Mouse (Mus musculus) intestine, embryonic 14.5 days (tissue): ENCODE results near the gene Rorc. TPM values are rescaled to one million over a fixed set of nuclear protein-coding genes. Genes with fewer than 3 reads are reported as not detected.

Experiments used
- ATAC-seq: fragments of 200-750 bp; cut with Nextera tagmentation; replicated peaks from 2 replicates; pipeline ENCODE4 v1.8.0; 2017; ENCODE audit warnings: low read depth, moderate number of reproducible peaks, moderate TSS enrichment, moderate library complexity; ENCODE audit not compliant: low FRiP score, low TSS enrichment
- DNase-seq: peaks from one replicate; pipeline ENCODE4 v3.0.0-alpha.2; 2018; ENCODE audit warnings: low spot score
- H3K27ac ChIP-seq: fragments of 300-500 bp; sonication (generic); 2 replicates; pipeline ENCODE4 v1.5.1; 2014; ENCODE audit warnings: low read depth, mild to moderate bottlenecking, control low read depth
- H3K27me3 ChIP-seq: fragments of 300-500 bp; sonication (generic); replicated peaks from 2 replicates; pipeline ENCODE4 v1.6.1; 2014; ENCODE audit warnings: low read length, control low read depth; ENCODE audit not compliant: control insufficient read depth, insufficient read depth
- H3K36me3 ChIP-seq: fragments of 300-500 bp; sonication (generic); 2 replicates; pipeline ENCODE4 v1.6.1; 2014; ENCODE audit warnings: low read length, control low read depth; ENCODE audit not compliant: control insufficient read depth, insufficient read depth
- H3K4me1 ChIP-seq: fragments of 300-500 bp; sonication (generic); replicated peaks from 2 replicates; pipeline ENCODE4 v1.6.1; 2014; ENCODE audit warnings: low read length, control low read depth, mixed read lengths; ENCODE audit not compliant: control insufficient read depth, insufficient read depth
- H3K4me2 ChIP-seq: fragments of 300-500 bp; sonication (generic); 2 replicates; pipeline ENCODE4 v1.6.1; 2014; ENCODE audit warnings: low read length
- H3K4me3 ChIP-seq: fragments of 300-500 bp; sonication (generic); 2 replicates; pipeline ENCODE4 v1.5.1; 2014; ENCODE audit warnings: low read depth, low read length, control low read depth, mixed read lengths
- H3K9ac ChIP-seq: fragments of 300-500 bp; sonication (generic); 2 replicates; pipeline ENCODE4 v1.6.1; 2014; ENCODE audit warnings: mild to moderate bottlenecking, low read length
- H3K9me3 ChIP-seq: fragments of 300-500 bp; sonication (generic); 2 replicates; pipeline ENCODE4 v1.6.1; 2016; ENCODE audit warnings: low read length, control low read depth; ENCODE audit not compliant: control insufficient read depth
- WGBS: fragments of 180-500 bp; shearing (Covaris S2); extraction: QIAGEN DNeasy Blood & Tissue Kit; methylation state at CpG from one replicate; pipeline ENCODE4 v1.1.7; 2014; 5-methylcytosine and 5-hydroxymethylcytosine counted together
- polyA plus RNA-seq: library from polyadenylated mRNA; unstranded; fragments of >200 nt; fragmentation: Nextera tagmentation; extraction: Ambion mirVana; gene quantifications from 2 replicates; pipeline ENCODE4 v1.2.1, GENCODE M21; 2014

Rorc gene
- polyA plus RNA-seq, 1 experiment from 2014 or later, result 3.8 TPM

DNA sequence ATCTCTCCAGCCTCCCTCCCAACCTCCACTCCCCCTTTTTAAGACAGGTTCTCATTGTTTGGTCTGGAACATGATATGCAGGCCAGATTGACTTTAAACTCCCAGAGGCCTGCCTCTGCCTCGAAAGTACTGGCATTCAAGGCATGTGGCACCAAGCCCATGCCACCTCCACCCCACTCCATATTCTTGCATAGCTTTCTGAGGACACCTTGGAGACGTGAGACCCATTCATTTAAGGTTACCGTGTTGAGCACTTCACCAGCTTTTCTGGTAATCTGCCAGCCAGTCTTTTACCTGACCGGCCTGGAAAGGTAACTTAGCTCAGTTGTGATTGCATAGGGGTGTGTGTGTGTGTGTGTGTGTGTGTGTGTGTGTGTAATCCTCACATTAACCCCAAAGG is 33.0 kb downstream of the Rorc start:
- H3K27ac ChIP-seq, result no peak overlapping the region
- no peaks in the 10 kb centered on the region for H3K4me1 ChIP-seq
- DNase-seq (no peak), ATAC-seq (no peak)
- H3K4me3 ChIP-seq, result no peak overlapping the region
- no peak overlapping the region for H3K9ac ChIP-seq
- WGBS, result 62% methylated on average over 4 of the region's 4 CpGs
- peaks cover 14% of the 10 kb centered on the region for H3K27me3 ChIP-seq
- no peak overlapping the region for H3K4me2 ChIP-seq
- H3K36me3 ChIP-seq, result no peaks in the 10 kb centered on the region
- no peaks in the 10 kb centered on the region for H3K9me3 ChIP-seq

DNA sequence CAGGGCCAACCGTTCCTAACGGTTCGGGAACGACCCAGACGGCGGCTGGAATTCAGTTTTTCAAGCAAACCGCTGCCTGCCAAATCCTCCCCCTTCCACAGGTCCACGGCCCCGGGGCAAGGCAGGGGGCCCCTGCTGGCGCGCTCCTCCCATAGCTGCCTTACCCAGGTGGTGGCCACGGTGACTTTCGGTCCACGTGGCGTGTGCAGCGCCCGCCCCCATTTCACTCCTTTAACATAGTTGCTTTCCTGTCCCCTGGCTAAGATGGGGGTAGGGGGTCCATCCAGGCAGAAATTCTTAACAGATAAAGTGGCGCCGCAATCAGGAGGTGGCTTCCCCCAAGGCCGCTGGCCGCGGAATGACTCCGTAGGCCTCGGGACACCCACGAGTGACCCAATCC is 39.9 kb downstream of the Rorc start:
- 11% methylated on average over 25 of the region's 25 CpGs for WGBS
- Histone ChIP-seq H3K4me2 (peak overlapping the region; percentile 69), H3K27ac (no peak overlapping the region), H3K9ac (peak overlapping the region; percentile 43), H3K36me3 (no peaks in the 10 kb centered on the region), H3K27me3 (no peaks in the 10 kb centered on the region), H3K9me3 (no peaks in the 10 kb centered on the region), H3K4me3 (peak overlapping the region; percentile 42), H3K4me1 (peaks cover 9% of the 10 kb centered on the region; the same call in 1 of the 2 replicates)
- no peak for DNase-seq
- peak; percentile 40; the same call in 1 of the 2 replicates for ATAC-seq

DNA sequence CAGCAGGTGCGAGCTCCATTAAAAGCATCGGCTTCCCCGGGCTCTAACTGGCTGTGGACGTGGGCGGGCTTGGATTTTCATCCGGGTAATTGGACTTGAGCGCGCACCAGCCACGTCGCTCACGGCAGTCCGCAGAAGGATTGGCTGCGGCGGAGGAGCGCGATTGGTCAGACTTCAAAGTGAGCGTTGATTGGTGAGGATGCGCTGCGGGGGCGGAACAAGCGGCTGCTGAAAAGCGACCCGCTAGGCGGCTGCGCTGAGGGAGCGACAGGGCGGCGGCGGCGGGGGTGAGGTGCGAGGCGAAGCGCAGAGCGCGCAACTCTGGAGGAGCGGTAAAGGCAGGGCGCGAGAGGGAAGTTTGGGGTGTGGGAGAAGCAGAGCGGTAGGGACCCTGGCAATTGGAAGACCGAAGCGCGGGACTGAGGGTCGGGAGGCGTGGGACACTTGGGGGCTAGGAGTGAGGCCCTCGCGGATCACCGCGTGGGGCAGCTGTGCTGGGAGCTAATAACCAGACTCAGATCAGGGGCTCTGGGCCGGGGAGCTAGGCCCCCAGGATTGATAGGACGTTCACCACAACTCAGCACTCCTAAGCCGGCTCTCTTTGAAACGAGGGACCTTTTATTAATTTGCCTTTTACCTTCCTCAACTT is 40.6 kb downstream of the Rorc start, which contains the start of gene Tdrkh:
Tdrkh (plus strand) TSS at position 243 of the 649 bp plus-strand sequence.
- peak within 1 kb of the TSS; percentile 43 for H3K9ac ChIP-seq
- H3K36me3 ChIP-seq, result no peaks in the 10 kb centered on the region
- H3K27ac ChIP-seq, result no peak within 1 kb of the TSS
- H3K9me3 ChIP-seq, result no peaks in the 10 kb centered on the region
- 6% methylated on average over 51 of the region's 52 CpGs for WGBS
- H3K27me3 ChIP-seq, result no peaks in the 10 kb centered on the region
- ATAC-seq (peak; percentile 99), DNase-seq (peak; percentile 94)
- H3K4me2 ChIP-seq, result peak within 1 kb of the TSS; percentile 69
- peak within 1 kb of the TSS; percentile 42 for H3K4me3 ChIP-seq
- peaks cover 9% of the 10 kb centered on the region; the same call in 1 of the 2 replicates for H3K4me1 ChIP-seq

DNA sequence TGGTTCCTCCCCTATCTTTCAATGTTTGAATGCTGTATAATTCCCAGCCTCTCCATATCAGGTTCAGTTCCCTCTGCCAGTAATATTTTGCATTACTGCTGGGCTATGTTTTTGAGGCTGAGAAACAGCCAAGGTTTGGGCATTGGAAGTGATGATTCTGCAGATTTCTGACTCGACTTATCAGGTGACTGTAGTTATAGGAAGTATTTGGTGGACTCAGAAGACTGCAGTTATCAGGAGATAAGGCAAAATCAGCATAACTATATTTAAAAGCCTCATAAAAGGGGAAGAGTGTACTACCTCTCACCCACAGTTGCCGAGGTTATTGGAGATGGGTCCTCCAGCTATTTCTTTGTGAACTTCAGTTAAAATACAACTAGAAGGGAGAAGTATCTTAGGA is 58.4 kb downstream of the Rorc start:
- WGBS, result 71% methylated on average over 2 of the region's 2 CpGs

DNA sequence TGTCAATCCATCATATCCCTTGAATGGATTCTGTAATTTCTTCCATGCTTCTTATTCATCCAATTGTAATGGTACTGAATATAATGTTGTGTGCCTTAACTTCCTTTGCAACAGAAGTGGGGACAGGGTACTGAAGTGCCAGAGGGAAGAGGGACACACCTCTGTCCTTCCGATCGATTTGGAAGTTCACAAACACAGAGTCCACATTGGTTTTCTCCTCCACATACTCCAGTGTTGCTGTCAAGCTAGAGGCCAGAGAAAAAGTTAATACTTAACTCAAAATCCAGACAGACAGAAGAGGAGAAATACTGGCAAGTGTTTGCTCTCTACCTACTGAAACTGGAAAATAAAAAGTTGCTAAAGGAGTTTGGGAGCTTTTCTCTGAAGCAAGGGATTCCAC is 61.7 kb downstream of the Rorc start:
- Histone ChIP-seq H3K27me3 (no peaks in the 10 kb centered on the region), H3K4me3 (no peak overlapping the region)
- WGBS, result 70% methylated on average over 2 of the region's 2 CpGs

More for the DNA sequence above, 58.4 kb downstream of the Rorc start:
- Histone ChIP-seq H3K36me3 (no peaks in the 10 kb centered on the region), H3K27ac (no peak overlapping the region), H3K4me3 (no peak overlapping the region), H3K9ac (no peak overlapping the region), H3K27me3 (no peaks in the 10 kb centered on the region), H3K9me3 (no peaks in the 10 kb centered on the region), H3K4me2 (no peak overlapping the region), H3K4me1 (no peaks in the 10 kb centered on the region)
- no peak for ATAC-seq
- no peak for DNase-seq

DNA sequence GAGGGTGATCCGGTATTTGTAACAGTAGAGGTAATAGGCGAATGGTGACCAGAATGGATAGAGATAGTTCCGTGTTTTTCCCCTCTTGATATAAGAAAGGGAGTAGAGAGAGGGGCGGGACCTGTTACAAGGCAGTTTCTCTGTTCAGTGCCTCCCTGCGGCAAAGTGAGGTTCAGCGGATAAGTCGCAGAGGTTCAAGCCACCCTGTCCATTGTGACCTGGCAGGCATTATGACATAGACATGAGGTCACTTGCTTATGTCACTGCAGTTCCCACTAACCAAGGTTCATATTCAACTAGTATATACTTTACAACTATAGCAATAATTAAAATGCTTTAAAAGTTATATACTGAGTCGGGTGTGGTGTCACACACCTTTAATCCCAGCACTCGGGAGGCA is 63.8 kb downstream of the Rorc start:
- H3K9me3 ChIP-seq, result no peaks in the 10 kb centered on the region
- ATAC-seq, result no peak
- H3K27me3 ChIP-seq, result peaks cover 6% of the 10 kb centered on the region; the same call in 1 of the 2 replicates
- H3K4me1 ChIP-seq, result no peaks in the 10 kb centered on the region
- DNase-seq, result no peak
- no peak overlapping the region for H3K27ac ChIP-seq
- H3K4me2 ChIP-seq, result no peak overlapping the region
- H3K36me3 ChIP-seq, result no peaks in the 10 kb centered on the region
- no peak overlapping the region for H3K4me3 ChIP-seq
- no peak overlapping the region for H3K9ac ChIP-seq
- WGBS, result 87% methylated on average over 9 of the region's 9 CpGs

More for the DNA sequence above, 61.7 kb downstream of the Rorc start:
- Histone ChIP-seq H3K9ac (no peak overlapping the region), H3K4me1 (no peaks in the 10 kb centered on the region), H3K9me3 (no peaks in the 10 kb centered on the region), H3K4me2 (no peak overlapping the region), H3K27ac (no peak overlapping the region), H3K36me3 (no peaks in the 10 kb centered on the region)
- ATAC-seq (no peak), DNase-seq (no peak)

DNA sequence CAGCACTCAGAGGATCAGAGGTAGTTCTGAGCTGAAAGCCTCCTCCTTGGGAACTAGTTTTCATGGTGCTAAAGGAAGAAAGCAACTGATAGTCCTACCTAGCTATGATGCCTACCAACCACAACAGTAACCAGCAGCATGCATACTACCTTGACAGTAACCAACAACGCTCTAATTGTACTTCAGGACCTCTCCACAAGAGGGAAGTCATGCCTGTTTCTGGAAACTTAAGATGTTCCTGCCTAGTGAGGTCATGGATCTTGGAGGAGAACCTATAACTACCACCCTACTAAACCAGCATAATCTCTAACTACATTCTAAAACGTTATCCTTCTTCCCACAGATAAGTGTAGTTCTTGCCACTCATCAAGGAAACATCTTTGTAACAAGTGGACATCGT is 68.6 kb downstream of the Rorc start:
- Histone ChIP-seq H3K4me1 (peaks cover 7% of the 10 kb centered on the region), H3K4me3 (no peak overlapping the region), H3K9me3 (no peaks in the 10 kb centered on the region), H3K36me3 (peaks cover 16% of the 10 kb centered on the region), H3K4me2 (no peak overlapping the region), H3K27me3 (peaks cover 6% of the 10 kb centered on the region; the same call in 1 of the 2 replicates), H3K27ac (no peak overlapping the region), H3K9ac (no peak overlapping the region)
- DNase-seq (no peak), ATAC-seq (no peak)
- WGBS, result 41% methylated on average over 3 of the region's 3 CpGs

DNA sequence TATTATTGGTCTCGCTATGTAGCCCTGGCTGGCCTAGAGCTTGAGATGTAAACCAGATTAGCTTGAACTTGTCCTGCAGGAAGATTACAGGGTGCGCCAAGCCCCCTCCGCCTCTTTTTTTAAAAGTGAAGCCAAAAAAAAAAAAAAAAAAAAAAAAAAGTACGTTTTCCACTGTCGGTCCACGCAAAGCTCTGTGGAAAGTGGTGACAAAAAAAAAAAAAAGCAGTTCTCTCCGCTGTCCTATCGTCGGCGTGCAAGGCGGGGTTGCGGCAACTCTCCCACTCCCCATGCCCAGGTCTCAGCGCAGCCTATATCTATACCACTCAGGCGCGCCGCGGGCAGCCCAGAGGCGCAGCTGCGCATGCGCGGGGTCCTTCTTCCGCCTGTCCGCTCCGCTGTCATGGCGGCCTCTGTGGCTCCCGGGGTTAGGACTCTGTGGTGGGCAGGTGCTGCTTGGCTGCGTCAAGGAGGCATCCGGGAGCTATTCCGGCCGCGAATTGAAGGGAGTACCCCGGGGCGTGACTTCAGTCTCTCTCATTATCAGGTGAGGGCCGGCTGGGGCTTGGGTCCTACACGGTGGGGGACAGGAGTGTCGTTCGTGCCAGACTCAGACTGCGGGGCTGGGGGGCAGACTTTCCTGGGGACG is 70.5 kb downstream of the Rorc start, which contains the start of gene Mrpl9:
Mrpl9 (plus strand) TSS at position 368 of the 646 bp plus-strand sequence.
- Histone ChIP-seq H3K4me3 (peak within 1 kb of the TSS; percentile 98), H3K4me1 (peaks cover 7% of the 10 kb centered on the region), H3K36me3 (peaks cover 35% of the 10 kb centered on the region), H3K9ac (peak within 1 kb of the TSS; percentile 88), H3K4me2 (peak within 1 kb of the TSS; percentile 65), H3K27ac (peak within 1 kb of the TSS; percentile 43; the same call in 1 of the 2 replicates), H3K27me3 (peaks cover 6% of the 10 kb centered on the region; the same call in 1 of the 2 replicates), H3K9me3 (no peaks in the 10 kb centered on the region)
- DNase-seq, result peak; percentile 98
- peak; percentile 98 for ATAC-seq
- WGBS, result under 1% methylated on average over 39 of the region's 39 CpGs
